Mouse (Mus musculus): ENCODE measurements around the gene 1700067K01Rik. TPM values are rescaled to one million over a fixed set of nuclear protein-coding genes. Genes with fewer than 3 reads are reported as not detected.

1700067K01Rik gene
- total and polyA plus RNA-seq, 3 experiments, result 0.53 to 0.69 TPM; not detected in 1

- peak overlapping the region; percentile 97 for H3K9ac ChIP-seq (ENCODE audit: control insufficient read depth, low read depth, low read length, poor library complexity, severe bottlenecking)
- H3K27ac ChIP-seq (ENCODE audit: control insufficient read depth, low read depth, low read length), result peak overlapping the region; percentile 91
- H3K4me1 ChIP-seq (ENCODE audit: control insufficient read depth in 1 of 2, insufficient read depth in 2 of 2, low read length in 2 of 2), result peaks cover 4 to 20% of the 10 kb centered on the region in 2 experiments
- DNase-seq (ENCODE audit: low read depth, low spot score), result peak; percentile 93
- H3K27me3 ChIP-seq (ENCODE audit: control insufficient read depth in 1 of 2, insufficient read depth in 2 of 2, low read length in 2 of 2), result no peaks in the 10 kb centered on the region
- no peak for TF ChIP-seq TCF12 (IDR thresholded peaks at IDR 0.05; ENCODE audit: low read depth, low read length)
- peak; percentile 74 to 89 for TF ChIP-seq POLR2A (IDR thresholded peaks at IDR 0.05; ENCODE audit: control insufficient read depth in 1 of 2, insufficient read depth in 1 of 2, low read depth in 1 of 2, low read length in 2 of 2, poor library complexity in 1 of 2)
- no peak for TF ChIP-seq GATA1 (IDR thresholded peaks at IDR 0.05; ENCODE audit: low read depth, low read length)
- TF ChIP-seq GABPA (IDR thresholded peaks at IDR 0.05; ENCODE audit: low read depth, low read length), result no peak
- peak; percentile 49; the same call in 1 of the 2 replicates for TF ChIP-seq HCFC1 (IDR thresholded peaks at IDR 0.05; ENCODE audit: low read depth, low read length)
- TF ChIP-seq CTCF (IDR thresholded peaks at IDR 0.05 in 2 of 3, conservative IDR thresholded peaks at IDR 0.05 in 1 of 3; ENCODE audit: control insufficient read depth in 1 of 3, insufficient read depth in 1 of 3, low read depth in 2 of 3, low read length in 3 of 3, poor library complexity in 1 of 3, severe bottlenecking in 1 of 3), result 0 out of 6 replicates have a peak, but pooled peaks of 1 of the 3 experiments have one; percentile 3
- no peak for TF ChIP-seq BHLHE40 (IDR thresholded peaks at IDR 0.05; ENCODE audit: borderline replicate concordance, low read depth, low read length)
- TF ChIP-seq MAZ (IDR thresholded peaks at IDR 0.05; ENCODE audit: low read depth, low read length), result peak; percentile 95
- TF ChIP-seq SMC3 (IDR thresholded peaks at IDR 0.05; ENCODE audit: low read depth, low read length), result no peak
- 0 out of 2 replicates have a peak, but pooled peaks have one; percentile 36 for TF ChIP-seq MXI1 (IDR thresholded peaks at IDR 0.05; ENCODE audit: low read depth, low read length)
- TF ChIP-seq TAL1 (IDR thresholded peaks at IDR 0.05; ENCODE audit: low read length), result no peak
- TF ChIP-seq EP300 (IDR thresholded peaks at IDR 0.05; ENCODE audit: low read depth in 1 of 2, low read length in 2 of 2), result peak in 1 of 2 experiments; percentile 18; a peak in 2 of 4 replicates
- TF ChIP-seq ZNF384 (IDR thresholded peaks at IDR 0.05; ENCODE audit: low read depth, low read length), result peak; percentile 90
- peak; percentile 87 for TF ChIP-seq NELFE (IDR thresholded peaks at IDR 0.05; ENCODE audit: low read depth, low read length)
- TF ChIP-seq TBP (IDR thresholded peaks at IDR 0.05; ENCODE audit: low read depth, low read length), result peak; percentile 47; the same call in 1 of the 2 replicates
- no peak for TF ChIP-seq ETS1 (IDR thresholded peaks at IDR 0.05; ENCODE audit: low read depth, low read length)
- TF ChIP-seq MYC (IDR thresholded peaks at IDR 0.05; ENCODE audit: low read depth, low read length), result 0 out of 2 replicates have a peak, but pooled peaks have one; percentile 22
- TF ChIP-seq USF2 (IDR thresholded peaks at IDR 0.05; ENCODE audit: borderline replicate concordance in 1 of 2, insufficient read depth in 1 of 2, low read depth in 1 of 2, low read length in 2 of 2), result no peak
- TF ChIP-seq ZMIZ1 (IDR thresholded peaks at IDR 0.05; ENCODE audit: low read depth, low read length), result peak; percentile 71; the same call in 1 of the 2 replicates
- TF ChIP-seq SIN3A (IDR thresholded peaks at IDR 0.05; ENCODE audit: low read length), result peak; percentile 52
- TF ChIP-seq NRF1 (IDR thresholded peaks at IDR 0.05; ENCODE audit: insufficient read depth, low read depth, low read length, poor library complexity, severe bottlenecking), result no peak
- peak; percentile 87; the same call in 1 of the 2 replicates for TF ChIP-seq POLR2AphosphoS2 (IDR thresholded peaks at IDR 0.05; ENCODE audit: low read length)
- peak overlapping the region; percentile 83 to 98 for H3K4me3 ChIP-seq (ENCODE audit: control insufficient read depth in 1 of 2, insufficient read depth in 1 of 2, low read depth in 2 of 2, low read length in 2 of 2)
- peaks cover 20% of the 10 kb centered on the region for H3K79me2 ChIP-seq (ENCODE audit: control insufficient read depth, insufficient read depth, low read length, poor library complexity)
- H3K9me3 ChIP-seq (replicated peaks; ENCODE audit: insufficient read depth, low read length), result no peaks in the 10 kb centered on the region
- H3K36me3 ChIP-seq (ENCODE audit: control insufficient read depth in 1 of 2, insufficient read depth in 2 of 2, low read length in 2 of 2), result peaks cover 3 to 12% of the 10 kb centered on the region in 2 experiments; a peak in 2 of 4 replicates
These were observed 4.5 kb upstream of the 1700067K01Rik start for GRCm38 (mm10) chr8:83996567-83997505.
